Mouse (Mus musculus): ENCODE data around the gene Hist2h3b. TPM values are rescaled to one million over a fixed set of nuclear protein-coding genes. Genes with fewer than 3 reads are reported as not detected.

The Hist2h3b gene
- polyA plus RNA-seq, 1 experiment from 2014 or later: 56.1 TPM

- Histone ChIP-seq H3K4me2 (ENCODE audit: low read depth) (no peak overlapping the region), H3K4me1 (ENCODE audit: control insufficient read depth, insufficient read depth, low read length) (peaks cover 11% of the 10 kb centered on the region), H3K9ac (ENCODE audit: low read length) (no peak overlapping the region), H3K27me3 (ENCODE audit: control insufficient read depth, insufficient read depth, low read length) (no peaks in the 10 kb centered on the region), H3K4me3 (ENCODE audit: low read depth, low read length) (no peak overlapping the region), H3K36me3 (ENCODE audit: control insufficient read depth, insufficient read depth, low read length) (no peaks in the 10 kb centered on the region), H3K27ac (ENCODE audit: low read depth, low read length) (no peak overlapping the region), H3K9me3 (ENCODE audit: control insufficient read depth, low read length) (no peaks in the 10 kb centered on the region)
- WGBS: 74% methylated on average over 8 of the region's 8 CpGs
- ATAC-seq (ENCODE audit: insufficient read depth, low FRiP score, low TSS enrichment): no peak
- DNase-seq (ENCODE audit: low spot score): no peak
Measured at GRCm38 (mm10) chr3:96226695-96227648, 41.5 kb upstream of the Hist2h3b start.

GRCm38 (mm10) chr3:96228828-96229227 is 39.6 kb upstream of the Hist2h3b start:
- H3K4me2 ChIP-seq (ENCODE audit: low read depth): no peak overlapping the region
- H3K9ac ChIP-seq (ENCODE audit: low read length): no peak overlapping the region
- no peaks in the 10 kb centered on the region for H3K27me3 ChIP-seq (ENCODE audit: control insufficient read depth, insufficient read depth, low read length)
- no peak for DNase-seq (ENCODE audit: low spot score)
- no peaks in the 10 kb centered on the region for H3K36me3 ChIP-seq (ENCODE audit: control insufficient read depth, insufficient read depth, low read length)
- H3K9me3 ChIP-seq (ENCODE audit: control insufficient read depth, low read length): no peaks in the 10 kb centered on the region
- no peaks in the 10 kb centered on the region for H3K4me1 ChIP-seq (ENCODE audit: control insufficient read depth, insufficient read depth, low read length)
- ATAC-seq (ENCODE audit: insufficient read depth, low FRiP score, low TSS enrichment): no peak
- H3K4me3 ChIP-seq (ENCODE audit: low read depth, low read length): no peak overlapping the region
- H3K27ac ChIP-seq (ENCODE audit: low read depth, low read length): no peak overlapping the region
- 77% methylated on average over 2 of the region's 2 CpGs for WGBS

GRCm38 (mm10) chr3:96230404-96230803 is 38.0 kb upstream of the Hist2h3b start:
- ATAC-seq (ENCODE audit: insufficient read depth, low FRiP score, low TSS enrichment) (no peak), DNase-seq (ENCODE audit: low spot score) (no peak)
- Histone ChIP-seq H3K4me1 (ENCODE audit: control insufficient read depth, insufficient read depth, low read length) (no peaks in the 10 kb centered on the region), H3K9me3 (ENCODE audit: control insufficient read depth, low read length) (no peaks in the 10 kb centered on the region), H3K9ac (ENCODE audit: low read length) (no peak overlapping the region), H3K27ac (ENCODE audit: low read depth, low read length) (no peak overlapping the region), H3K27me3 (ENCODE audit: control insufficient read depth, insufficient read depth, low read length) (no peaks in the 10 kb centered on the region), H3K4me3 (ENCODE audit: low read depth, low read length) (no peak overlapping the region), H3K4me2 (ENCODE audit: low read depth) (no peak overlapping the region), H3K36me3 (ENCODE audit: control insufficient read depth, insufficient read depth, low read length) (no peaks in the 10 kb centered on the region)
- 80% methylated on average over 2 of the region's 2 CpGs for WGBS

- no peak for DNase-seq (ENCODE audit: low spot score)
- Histone ChIP-seq H3K9ac (ENCODE audit: low read length) (no peak overlapping the region), H3K27ac (ENCODE audit: low read depth, low read length) (no peak overlapping the region), H3K36me3 (ENCODE audit: control insufficient read depth, insufficient read depth, low read length) (no peaks in the 10 kb centered on the region), H3K27me3 (ENCODE audit: control insufficient read depth, insufficient read depth, low read length) (no peaks in the 10 kb centered on the region), H3K4me2 (ENCODE audit: low read depth) (no peak overlapping the region), H3K4me1 (ENCODE audit: control insufficient read depth, insufficient read depth, low read length) (no peaks in the 10 kb centered on the region), H3K4me3 (ENCODE audit: low read depth, low read length) (no peak overlapping the region), H3K9me3 (ENCODE audit: control insufficient read depth, low read length) (no peaks in the 10 kb centered on the region)
- WGBS: 77% methylated on average over 4 of the region's 4 CpGs
- no peak for ATAC-seq (ENCODE audit: insufficient read depth, low FRiP score, low TSS enrichment)
Measured at GRCm38 (mm10) chr3:96230910-96231757, 37.3 kb upstream of the Hist2h3b start.

- Histone ChIP-seq H3K27ac (ENCODE audit: low read depth, low read length) (no peak overlapping the region), H3K4me1 (ENCODE audit: control insufficient read depth, insufficient read depth, low read length) (no peaks in the 10 kb centered on the region), H3K9ac (ENCODE audit: low read length) (no peak overlapping the region), H3K9me3 (ENCODE audit: control insufficient read depth, low read length) (no peaks in the 10 kb centered on the region), H3K36me3 (ENCODE audit: control insufficient read depth, insufficient read depth, low read length) (no peaks in the 10 kb centered on the region), H3K27me3 (ENCODE audit: control insufficient read depth, insufficient read depth, low read length) (no peaks in the 10 kb centered on the region), H3K4me3 (ENCODE audit: low read depth, low read length) (no peak overlapping the region), H3K4me2 (ENCODE audit: low read depth) (no peak overlapping the region)
- ATAC-seq (ENCODE audit: insufficient read depth, low FRiP score, low TSS enrichment) (no peak), DNase-seq (ENCODE audit: low spot score) (no peak)
- 76% methylated on average over 2 of the region's 2 CpGs for WGBS
Measured at GRCm38 (mm10) chr3:96231758-96232120, 36.7 kb upstream of the Hist2h3b start.

- no peaks in the 10 kb centered on the region for H3K9me3 ChIP-seq (ENCODE audit: control insufficient read depth, low read length)
- no peak for DNase-seq (ENCODE audit: low spot score)
- peaks cover 9% of the 10 kb centered on the region for H3K4me1 ChIP-seq (ENCODE audit: control insufficient read depth, insufficient read depth, low read length)
- no peak for ATAC-seq (ENCODE audit: insufficient read depth, low FRiP score, low TSS enrichment)
- H3K4me2 ChIP-seq (ENCODE audit: low read depth): no peak overlapping the region
- H3K27ac ChIP-seq (ENCODE audit: low read depth, low read length): no peak overlapping the region
- H3K36me3 ChIP-seq (ENCODE audit: control insufficient read depth, insufficient read depth, low read length): no peaks in the 10 kb centered on the region
- no peak overlapping the region for H3K9ac ChIP-seq (ENCODE audit: low read length)
- no peaks in the 10 kb centered on the region for H3K27me3 ChIP-seq (ENCODE audit: control insufficient read depth, insufficient read depth, low read length)
- 97% methylated on average over 2 of the region's 2 CpGs for WGBS
- H3K4me3 ChIP-seq (ENCODE audit: low read depth, low read length): no peak overlapping the region
Measured at GRCm38 (mm10) chr3:96234914-96235313, 33.5 kb upstream of the Hist2h3b start.

- no peaks in the 10 kb centered on the region for H3K36me3 ChIP-seq (ENCODE audit: control insufficient read depth, insufficient read depth, low read length)
- H3K4me2 ChIP-seq (ENCODE audit: low read depth): no peak overlapping the region
- peaks cover 9% of the 10 kb centered on the region for H3K4me1 ChIP-seq (ENCODE audit: control insufficient read depth, insufficient read depth, low read length)
- no peak overlapping the region for H3K27ac ChIP-seq (ENCODE audit: low read depth, low read length)
- ATAC-seq (ENCODE audit: insufficient read depth, low FRiP score, low TSS enrichment) (no peak), DNase-seq (ENCODE audit: low spot score) (no peak)
- H3K9ac ChIP-seq (ENCODE audit: low read length): no peak overlapping the region
- no peaks in the 10 kb centered on the region for H3K27me3 ChIP-seq (ENCODE audit: control insufficient read depth, insufficient read depth, low read length)
- H3K4me3 ChIP-seq (ENCODE audit: low read depth, low read length): no peak overlapping the region
- H3K9me3 ChIP-seq (ENCODE audit: control insufficient read depth, low read length): no peaks in the 10 kb centered on the region
- 67% methylated on average over 3 of the region's 3 CpGs for WGBS
Measured at GRCm38 (mm10) chr3:96235836-96236235, 32.6 kb upstream of the Hist2h3b start.

GRCm38 (mm10) chr3:96236834-96237334 is 31.6 kb upstream of the Hist2h3b start:
- Histone ChIP-seq H3K9me3 (ENCODE audit: control insufficient read depth, low read length) (no peaks in the 10 kb centered on the region), H3K4me3 (ENCODE audit: low read depth, low read length) (peak overlapping the region; percentile 42), H3K27ac (ENCODE audit: low read depth, low read length) (no peak overlapping the region), H3K9ac (ENCODE audit: low read length) (peak overlapping the region; percentile 82), H3K36me3 (ENCODE audit: control insufficient read depth, insufficient read depth, low read length) (no peaks in the 10 kb centered on the region), H3K27me3 (ENCODE audit: control insufficient read depth, insufficient read depth, low read length) (no peaks in the 10 kb centered on the region), H3K4me1 (ENCODE audit: control insufficient read depth, insufficient read depth, low read length) (peaks cover 9% of the 10 kb centered on the region), H3K4me2 (ENCODE audit: low read depth) (peak overlapping the region; percentile 51)
- whole genome bisulfite sequencing: 84% methylated on average over 4 of the region's 4 CpGs
- ATAC-seq (ENCODE audit: insufficient read depth, low FRiP score, low TSS enrichment) (no peak), DNase-seq (ENCODE audit: low spot score) (no peak)
